Mouse (Mus musculus) MEL (cell line): Measurements from ENCODE around the gene Nsd2.

Source experiments
- CTCF ChIP-seq, 3 experiments: IDR thresholded peaks in 2 of 3; conservative IDR thresholded peaks in 1 of 3; 2 replicates each; pipeline ENCODE4 v1.5.1; 2011 to 2012; ENCODE audit warnings: low read length in 3 of 3, low read depth in 2 of 3, mild to moderate bottlenecking in 2 of 3, improper control_type of control experiment in 1 of 3, inconsistent platforms in 1 of 3, mixed read lengths in 1 of 3, moderate library complexity in 1 of 3; ENCODE audit not compliant: control insufficient read depth in 1 of 3, insufficient read depth in 1 of 3, poor library complexity in 1 of 3, severe bottlenecking in 1 of 3
- EP300 ChIP-seq, 2 experiments: IDR thresholded peaks; 2 replicates each; pipeline ENCODE4 v1.6.1; 2011; ENCODE audit warnings: improper control_type of control experiment in 2 of 2, low read length in 2 of 2, low read depth in 1 of 2, mild to moderate bottlenecking in 1 of 2
- GATA1 ChIP-seq: IDR thresholded peaks from 2 replicates; pipeline ENCODE4 v1.6.1; 2011; ENCODE audit warnings: low read depth, low read length, improper control_type of control experiment
- MAFK ChIP-seq: IDR thresholded peaks from 2 replicates; pipeline ENCODE4 v1.6.1; 2011; ENCODE audit warnings: low read depth, mild to moderate bottlenecking, low read length, improper control_type of control experiment, borderline replicate concordance
- POLR2A ChIP-seq, 2 experiments: IDR thresholded peaks; 2 replicates each; pipeline ENCODE4 v1.6.1; 2011 to 2012; ENCODE audit warnings: low read length in 2 of 2, mild to moderate bottlenecking in 2 of 2, control low read depth in 1 of 2, improper control_type of control experiment in 1 of 2, low read depth in 1 of 2, moderate library complexity in 1 of 2; ENCODE audit not compliant: control insufficient read depth in 1 of 2, insufficient read depth in 1 of 2, poor library complexity in 1 of 2
- POLR2AphosphoS2 ChIP-seq: IDR thresholded peaks from 2 replicates; pipeline ENCODE4 v1.6.1; 2011; ENCODE audit warnings: low read length, improper control_type of control experiment
- RCOR1 ChIP-seq: IDR thresholded peaks from 2 replicates; pipeline ENCODE4 v1.6.1; 2012; ENCODE audit warnings: low read depth, mild to moderate bottlenecking, inconsistent platforms, low read length, improper control_type of control experiment
- SMC3 ChIP-seq: IDR thresholded peaks from 2 replicates; pipeline ENCODE4 v1.6.1; 2011; ENCODE audit warnings: low read depth, low read length, improper control_type of control experiment
- USF1 ChIP-seq: IDR thresholded peaks from 2 replicates; pipeline ENCODE4 v1.6.1; 2014; ENCODE audit warnings: low read depth, mild to moderate bottlenecking, inconsistent platforms, low read length, improper control_type of control experiment, moderate library complexity
- ZC3H11A ChIP-seq: IDR thresholded peaks from 2 replicates; pipeline ENCODE4 v1.6.1; 2012; ENCODE audit warnings: low read depth, mild to moderate bottlenecking, inconsistent platforms, low read length, improper control_type of control experiment

- no peak for TF ChIP-seq EP300 (IDR thresholded peaks at IDR 0.05; ENCODE audit: low read depth in 1 of 2, low read length in 2 of 2)
- no peak for TF ChIP-seq CTCF (IDR thresholded peaks at IDR 0.05 in 2 of 3, conservative IDR thresholded peaks at IDR 0.05 in 1 of 3; ENCODE audit: control insufficient read depth in 1 of 3, insufficient read depth in 1 of 3, low read depth in 2 of 3, low read length in 3 of 3, poor library complexity in 1 of 3, severe bottlenecking in 1 of 3)
- TF ChIP-seq POLR2A (IDR thresholded peaks at IDR 0.05; ENCODE audit: control insufficient read depth in 1 of 2, insufficient read depth in 1 of 2, low read depth in 1 of 2, low read length in 2 of 2, poor library complexity in 1 of 2): no peak
- TF ChIP-seq MAFK: no peak
- TF ChIP-seq USF1: no peak
- no peak for TF ChIP-seq POLR2AphosphoS2
- no peak for TF ChIP-seq ZC3H11A
- no peak for TF ChIP-seq RCOR1
- TF ChIP-seq SMC3: no peak
- TF ChIP-seq GATA1: no peak
Observed at GRCm38 (mm10) chr5:33921486-33922235, 101.1 kb downstream of the Nsd2 start.
